Mouse (Mus musculus): Measurements from ENCODE around the gene Ccl1.

Ccl1 gene

DNA sequence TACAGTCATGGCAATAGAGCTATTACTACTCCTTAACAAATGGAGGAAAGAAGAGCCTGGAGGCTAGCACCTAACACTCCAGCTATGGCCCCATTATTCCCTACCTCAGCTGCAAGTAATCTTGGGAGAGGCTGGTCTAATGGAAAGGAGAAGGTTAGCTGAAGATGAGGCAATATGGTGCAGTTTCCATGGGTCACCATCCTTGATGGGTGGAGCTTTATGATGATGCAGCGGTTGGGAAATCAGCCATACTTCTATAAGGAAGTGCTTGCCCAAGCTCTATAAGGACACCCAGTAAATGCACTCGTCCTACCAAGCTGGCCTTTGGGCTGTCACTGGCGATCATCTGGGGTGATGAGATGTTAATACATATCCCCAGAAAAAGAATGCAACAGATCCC lies 107.7 kb downstream of the Ccl1 start:
- no peaks in the 10 kb centered on the region for H3K36me3 ChIP-seq (ENCODE audit: insufficient read depth, low read length)
- H3K4me1 ChIP-seq (replicated peaks; ENCODE audit: low read depth, low read length) = no peaks in the 10 kb centered on the region
- no peaks in the 10 kb centered on the region for H3K27me3 ChIP-seq (ENCODE audit: insufficient read depth, low read length)
- no peaks in the 10 kb centered on the region for H3K9me3 ChIP-seq (ENCODE audit: low read length)
- H3K4me3 ChIP-seq (replicated peaks; ENCODE audit: low read length) = no peak overlapping the region
- TF ChIP-seq POU5F1 (IDR thresholded peaks at IDR 0.05; ENCODE audit: borderline replicate concordance, low read length) (no peak), NANOG (IDR thresholded peaks at IDR 0.05; ENCODE audit: borderline replicate concordance, low read length) (no peak), CTCF (conservative IDR thresholded peaks at IDR 0.05; ENCODE audit: low read length) (no peak)

DNA sequence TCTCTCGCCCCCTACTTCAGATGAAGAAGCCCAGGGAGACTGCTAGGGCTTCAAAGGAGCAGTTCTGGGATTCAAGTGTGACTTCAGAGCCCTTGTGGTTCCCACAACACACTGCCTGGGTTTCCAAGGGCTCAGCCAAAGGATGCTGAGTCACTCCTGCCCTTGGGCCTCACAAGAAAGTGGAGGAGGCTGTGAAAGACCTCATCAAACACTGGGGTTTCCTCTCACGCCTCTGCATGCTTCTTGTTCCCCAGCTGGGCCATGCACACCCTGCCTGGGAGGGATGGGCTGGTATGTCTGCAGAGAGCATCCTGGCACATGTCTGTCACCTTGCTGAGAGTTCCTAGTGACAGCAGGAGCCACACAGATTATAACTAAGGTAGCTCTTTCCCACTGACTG lies 110.5 kb downstream of the Ccl1 start:
- no peaks in the 10 kb centered on the region for H3K4me1 ChIP-seq (replicated peaks; ENCODE audit: low read depth, low read length)
- H3K9me3 ChIP-seq (ENCODE audit: low read length) = no peaks in the 10 kb centered on the region

DNA sequence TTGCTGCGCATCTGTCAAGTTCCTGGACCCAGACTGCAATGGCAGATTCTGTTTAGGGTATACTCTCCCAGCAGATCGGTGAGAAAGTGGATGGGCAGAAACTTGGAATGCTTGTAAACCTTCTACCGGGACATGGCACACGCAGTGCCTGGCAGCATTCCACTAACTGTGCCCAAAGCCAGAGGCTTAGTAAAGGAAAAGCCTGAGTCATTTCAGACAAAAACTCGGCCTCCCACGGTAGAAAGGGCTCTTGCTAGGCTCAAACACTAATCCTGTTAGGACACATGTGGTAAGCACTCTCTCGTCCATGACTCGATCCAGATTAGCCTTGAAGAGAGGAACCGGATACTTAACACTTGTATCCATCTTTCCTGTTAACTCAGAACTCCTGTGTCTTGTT lies 111.7 kb downstream of the Ccl1 start:
- Histone ChIP-seq H3K9me3 (ENCODE audit: low read length) (no peaks in the 10 kb centered on the region), H3K27me3 (ENCODE audit: insufficient read depth, low read length) (no peaks in the 10 kb centered on the region), H3K4me1 (replicated peaks; ENCODE audit: low read depth, low read length) (no peaks in the 10 kb centered on the region), H3K36me3 (ENCODE audit: insufficient read depth, low read length) (no peaks in the 10 kb centered on the region), H3K4me3 (replicated peaks; ENCODE audit: low read length) (no peak overlapping the region)
- TF ChIP-seq POU5F1 (IDR thresholded peaks at IDR 0.05; ENCODE audit: borderline replicate concordance, low read length) (no peak), CTCF (conservative IDR thresholded peaks at IDR 0.05; ENCODE audit: low read length) (no peak), NANOG (IDR thresholded peaks at IDR 0.05; ENCODE audit: borderline replicate concordance, low read length) (no peak)

More for the DNA sequence above, 110.5 kb downstream of the Ccl1 start:
- no peak for TF ChIP-seq POU5F1 (IDR thresholded peaks at IDR 0.05; ENCODE audit: borderline replicate concordance, low read length)
- no peak for TF ChIP-seq NANOG (IDR thresholded peaks at IDR 0.05; ENCODE audit: borderline replicate concordance, low read length)
- TF ChIP-seq CTCF (conservative IDR thresholded peaks at IDR 0.05; ENCODE audit: low read length) = no peak
- no peak overlapping the region for H3K4me3 ChIP-seq (replicated peaks; ENCODE audit: low read length)
- no peaks in the 10 kb centered on the region for H3K27me3 ChIP-seq (ENCODE audit: insufficient read depth, low read length)
- H3K36me3 ChIP-seq (ENCODE audit: insufficient read depth, low read length) = no peaks in the 10 kb centered on the region

DNA sequence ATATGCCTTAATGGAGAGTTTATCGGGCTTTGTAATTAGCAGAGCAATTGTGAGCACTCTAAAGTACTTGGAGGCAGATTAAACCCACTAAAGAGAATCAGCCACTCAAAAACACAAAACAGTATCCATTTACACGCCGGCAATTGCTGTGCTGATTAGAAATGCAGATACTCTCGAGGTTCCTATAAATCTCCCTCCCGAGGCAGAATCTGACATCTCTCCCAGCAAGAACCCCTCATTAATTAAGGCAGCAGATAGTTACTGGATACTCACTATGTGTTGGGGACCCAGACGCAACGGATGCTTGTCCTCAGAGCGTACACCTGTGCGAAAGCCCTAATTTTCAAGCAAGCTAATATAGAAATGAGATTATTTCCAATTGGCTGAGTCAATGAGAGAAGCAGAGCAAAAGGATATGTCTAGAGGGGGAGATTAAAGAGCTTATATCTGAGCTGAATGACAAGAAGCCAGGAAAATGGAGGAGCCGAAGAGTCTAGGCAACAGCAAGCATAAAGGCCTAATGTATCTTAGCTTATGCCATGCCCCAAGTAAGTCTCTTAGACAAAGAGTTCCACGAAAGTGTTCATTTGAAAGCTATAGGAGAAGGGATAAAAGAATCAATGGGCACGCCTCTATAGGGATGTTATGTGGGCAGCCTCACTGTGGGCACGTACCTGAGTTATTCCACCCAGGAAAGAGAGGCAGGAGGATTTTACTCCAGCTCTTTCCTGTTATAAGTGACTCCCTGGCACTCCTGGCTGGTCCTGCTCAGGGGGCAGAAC lies 115.5 kb downstream of the Ccl1 start:
- TF ChIP-seq POU5F1 (IDR thresholded peaks at IDR 0.05; ENCODE audit: borderline replicate concordance, low read length) (no peak), CTCF (conservative IDR thresholded peaks at IDR 0.05; ENCODE audit: low read length) (no peak), NANOG (IDR thresholded peaks at IDR 0.05; ENCODE audit: borderline replicate concordance, low read length) (no peak)
- H3K4me3 ChIP-seq (replicated peaks; ENCODE audit: low read length) = no peak overlapping the region
- no peaks in the 10 kb centered on the region for H3K36me3 ChIP-seq (ENCODE audit: insufficient read depth, low read length)
- no peaks in the 10 kb centered on the region for H3K9me3 ChIP-seq (ENCODE audit: low read length)
- H3K27me3 ChIP-seq (ENCODE audit: insufficient read depth, low read length) = peaks cover 2% of the 10 kb centered on the region; the same call in 1 of the 2 replicates
- H3K4me1 ChIP-seq (replicated peaks; ENCODE audit: low read depth, low read length) = no peaks in the 10 kb centered on the region

DNA sequence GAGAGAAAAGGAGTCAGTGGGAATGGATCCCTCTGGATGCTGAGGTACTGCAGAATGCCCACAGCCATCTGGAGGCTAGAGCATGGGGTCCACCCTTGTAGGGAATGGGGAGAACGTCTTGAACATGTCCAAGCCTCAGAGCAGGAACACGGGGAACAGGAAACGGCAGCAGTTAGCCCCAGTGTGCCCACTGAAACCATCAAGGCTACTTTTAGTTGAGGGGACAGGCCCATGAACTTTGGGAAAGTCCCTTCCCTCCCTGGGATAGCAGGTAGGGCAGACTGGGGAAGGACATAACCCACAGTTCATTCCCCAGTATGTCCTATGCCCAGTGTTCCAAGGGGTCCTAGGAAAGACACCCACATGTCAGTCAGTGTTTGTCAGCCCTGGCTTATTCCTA lies 119.8 kb downstream of the Ccl1 start:
- no peaks in the 10 kb centered on the region for H3K36me3 ChIP-seq (ENCODE audit: insufficient read depth, low read length)
- peaks cover 20% of the 10 kb centered on the region for H3K27me3 ChIP-seq (ENCODE audit: insufficient read depth, low read length)
- H3K4me3 ChIP-seq (replicated peaks; ENCODE audit: low read length) = no peak overlapping the region
- TF ChIP-seq CTCF (conservative IDR thresholded peaks at IDR 0.05; ENCODE audit: low read length) = no peak
- no peak for TF ChIP-seq POU5F1 (IDR thresholded peaks at IDR 0.05; ENCODE audit: borderline replicate concordance, low read length)
- TF ChIP-seq NANOG (IDR thresholded peaks at IDR 0.05; ENCODE audit: borderline replicate concordance, low read length) = no peak
- H3K9me3 ChIP-seq (ENCODE audit: low read length) = no peaks in the 10 kb centered on the region
- no peaks in the 10 kb centered on the region for H3K4me1 ChIP-seq (replicated peaks; ENCODE audit: low read depth, low read length)

DNA sequence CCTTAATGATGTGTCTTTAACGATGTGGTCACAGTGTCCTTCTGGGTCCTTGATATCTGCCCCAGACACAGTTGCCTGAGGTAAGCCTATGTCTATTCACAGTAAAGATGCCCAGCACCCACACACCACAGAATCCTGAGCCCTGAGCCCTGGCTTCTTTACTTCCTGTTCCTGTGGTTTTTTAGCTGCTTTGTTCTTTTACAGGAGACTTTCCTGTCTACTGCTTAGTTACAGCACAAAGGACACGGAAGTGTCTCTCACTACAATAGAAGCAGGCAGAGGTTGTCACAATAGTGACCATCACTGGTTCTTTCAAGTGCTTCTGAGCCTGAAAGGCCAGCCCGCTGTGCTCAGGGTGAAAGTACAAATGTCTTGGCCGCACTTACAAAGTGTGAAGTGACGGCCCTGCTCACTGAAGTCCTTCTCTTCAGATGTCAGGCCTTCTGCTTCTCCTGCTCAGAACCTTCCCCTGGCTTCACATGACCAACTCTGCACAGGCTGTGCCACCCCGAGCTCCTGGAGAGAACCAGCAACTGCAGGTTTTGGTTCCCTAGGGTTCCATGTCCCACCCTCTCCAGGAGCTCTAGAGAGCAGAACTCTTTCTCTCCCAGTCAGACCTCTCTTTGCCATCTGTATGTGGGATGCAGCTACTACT lies 122.1 kb downstream of the Ccl1 start:
- Histone ChIP-seq H3K36me3 (ENCODE audit: insufficient read depth, low read length) (no peaks in the 10 kb centered on the region), H3K4me3 (replicated peaks; ENCODE audit: low read length) (no peak overlapping the region), H3K4me1 (replicated peaks; ENCODE audit: low read depth, low read length) (no peaks in the 10 kb centered on the region), H3K9me3 (ENCODE audit: low read length) (no peaks in the 10 kb centered on the region), H3K27me3 (ENCODE audit: insufficient read depth, low read length) (peaks cover 29% of the 10 kb centered on the region)
- TF ChIP-seq POU5F1 (IDR thresholded peaks at IDR 0.05; ENCODE audit: borderline replicate concordance, low read length) = no peak
- no peak for TF ChIP-seq CTCF (conservative IDR thresholded peaks at IDR 0.05; ENCODE audit: low read length)
- no peak for TF ChIP-seq NANOG (IDR thresholded peaks at IDR 0.05; ENCODE audit: borderline replicate concordance, low read length)

DNA sequence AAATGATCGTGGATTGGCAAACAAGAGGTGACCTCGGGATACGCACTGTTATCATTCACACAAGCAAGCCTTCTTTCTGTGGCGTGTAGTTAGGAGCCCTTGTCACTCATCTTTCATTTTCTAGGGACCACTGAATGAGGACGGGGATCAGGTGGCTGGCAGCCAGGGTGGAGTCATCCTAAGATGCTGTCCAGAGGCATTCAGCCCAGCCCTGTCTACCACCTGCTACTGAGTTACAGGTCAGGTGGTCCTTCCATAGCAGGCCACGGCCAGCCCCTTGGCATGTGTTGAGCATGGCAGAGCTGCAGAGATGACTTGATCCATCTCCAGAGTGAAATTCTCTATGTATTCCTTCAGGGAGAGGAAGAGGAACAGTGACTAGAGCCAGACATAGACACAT lies 123.1 kb downstream of the Ccl1 start:
- Histone ChIP-seq H3K9me3 (ENCODE audit: low read length) (no peaks in the 10 kb centered on the region), H3K4me1 (replicated peaks; ENCODE audit: low read depth, low read length) (no peaks in the 10 kb centered on the region), H3K36me3 (ENCODE audit: insufficient read depth, low read length) (no peaks in the 10 kb centered on the region), H3K4me3 (replicated peaks; ENCODE audit: low read length) (no peak overlapping the region), H3K27me3 (ENCODE audit: insufficient read depth, low read length) (peaks cover 30% of the 10 kb centered on the region)
- TF ChIP-seq NANOG (IDR thresholded peaks at IDR 0.05; ENCODE audit: borderline replicate concordance, low read length) (no peak), CTCF (conservative IDR thresholded peaks at IDR 0.05; ENCODE audit: low read length) (no peak), POU5F1 (IDR thresholded peaks at IDR 0.05; ENCODE audit: borderline replicate concordance, low read length) (no peak)

DNA sequence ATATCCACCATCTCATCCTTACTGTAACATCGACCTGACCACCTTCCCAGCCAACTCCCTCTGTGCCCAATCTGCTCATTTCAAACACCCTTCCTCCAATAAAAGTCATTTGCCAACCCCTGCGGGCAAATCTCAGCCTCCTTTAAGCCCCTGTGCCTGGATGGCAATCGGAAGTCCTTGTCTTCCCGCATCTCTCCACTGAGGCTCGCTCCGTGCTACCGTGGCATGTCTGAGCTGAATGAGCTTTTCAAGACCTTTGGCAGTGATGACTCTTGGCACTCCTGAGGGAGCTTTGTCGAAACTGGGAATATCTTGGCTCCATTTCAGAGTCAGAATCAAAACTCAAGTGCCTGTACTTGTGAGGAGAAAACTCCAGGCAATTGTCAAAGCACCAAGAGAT lies 124.2 kb downstream of the Ccl1 start:
- TF ChIP-seq POU5F1 (IDR thresholded peaks at IDR 0.05; ENCODE audit: borderline replicate concordance, low read length) (no peak), CTCF (conservative IDR thresholded peaks at IDR 0.05; ENCODE audit: low read length) (no peak), NANOG (IDR thresholded peaks at IDR 0.05; ENCODE audit: borderline replicate concordance, low read length) (no peak)
- Histone ChIP-seq H3K9me3 (ENCODE audit: low read length) (no peaks in the 10 kb centered on the region), H3K4me3 (replicated peaks; ENCODE audit: low read length) (no peak overlapping the region), H3K4me1 (replicated peaks; ENCODE audit: low read depth, low read length) (peaks cover 6% of the 10 kb centered on the region), H3K36me3 (ENCODE audit: insufficient read depth, low read length) (no peaks in the 10 kb centered on the region), H3K27me3 (ENCODE audit: insufficient read depth, low read length) (peaks cover 30% of the 10 kb centered on the region)
